Mouse (Mus musculus) ES-Bruce4 (cell line): ENCODE results near the gene Herc2.

Experiments
- CTCF ChIP-seq: IDR thresholded peaks from one replicate; pipeline ENCODE4 v1.8.1; 2011; ENCODE audit warnings: low read depth, low read length
- EP300 ChIP-seq: IDR thresholded peaks from 2 replicates; pipeline ENCODE4 v1.6.1; 2011; ENCODE audit warnings: low read depth, low read length; ENCODE audit not compliant: insufficient read depth
- POLR2A ChIP-seq: IDR thresholded peaks from one replicate; pipeline ENCODE4 v1.8.1; 2011; ENCODE audit warnings: low read length; ENCODE audit not compliant: insufficient read depth

- TF ChIP-seq CTCF (no peak), EP300 (no peak), POLR2A (no peak)
Measured at GRCm38 (mm10) chr7:56128080-56128479, 78.1 kb downstream of the Herc2 start.
